Mouse (Mus musculus) limb, embryonic 10.5 days (tissue): ENCODE measurements at regions not wholly inside any gene's neighbourhood (a gene's known extent, or its start where the extent isn't known, plus 50 kb on each side); places are given as distances from the start of the nearest gene placed in this dataset.

Experiments
- DNase-seq: peaks from one replicate; pipeline ENCODE4 v3.0.0-alpha.2; 2017; ENCODE audit warnings: low spot score
- H3K27ac ChIP-seq: fragments of 300-500 bp; sonication (generic); 2 replicates; pipeline ENCODE4 v1.5.1; 2016; ENCODE audit warnings: mild to moderate bottlenecking
- H3K27me3 ChIP-seq: fragments of 300-500 bp; sonication (generic); 2 replicates; pipeline ENCODE4 v1.6.1; 2016; ENCODE audit warnings: low read depth, mild to moderate bottlenecking; ENCODE audit not compliant: poor library complexity, severe bottlenecking
- H3K36me3 ChIP-seq: fragments of 300-500 bp; sonication (generic); 2 replicates; pipeline ENCODE4 v1.6.1; 2016; ENCODE audit warnings: mild to moderate bottlenecking, moderate library complexity
- H3K4me1 ChIP-seq: fragments of 300-500 bp; sonication (generic); 2 replicates; pipeline ENCODE4 v1.6.1; 2016
- H3K4me3 ChIP-seq: fragments of 300-500 bp; sonication (generic); 2 replicates; pipeline ENCODE4 v1.5.1; 2016; ENCODE audit warnings: mild to moderate bottlenecking, moderate library complexity
- H3K9me3 ChIP-seq: fragments of 300-500 bp; sonication (generic); replicated peaks from 2 replicates; pipeline ENCODE4 v1.6.1; 2016; ENCODE audit warnings: mild to moderate bottlenecking
- WGBS: fragments of 180-500 bp; shearing (Covaris S2); methylation state at CpG from one replicate; pipeline ENCODE4 v1.1.7; 2016; 5-methylcytosine and 5-hydroxymethylcytosine counted together

GRCm38 (mm10) chr13:92990316-92991206 lies 146.0 kb downstream of the Mtx3 start:
- H3K4me3 ChIP-seq = no peak overlapping the region
- no peaks in the 10 kb centered on the region for H3K9me3 ChIP-seq
- no peak overlapping the region for H3K27ac ChIP-seq
- no peaks in the 10 kb centered on the region for H3K36me3 ChIP-seq
- WGBS = 82% methylated on average over 14 of the region's 14 CpGs
- peak; percentile 25 for DNase-seq
- H3K4me1 ChIP-seq = no peaks in the 10 kb centered on the region
- H3K27me3 ChIP-seq = no peaks in the 10 kb centered on the region
